Mouse (Mus musculus): ENCODE data around the gene Cdk2.

DNA sequence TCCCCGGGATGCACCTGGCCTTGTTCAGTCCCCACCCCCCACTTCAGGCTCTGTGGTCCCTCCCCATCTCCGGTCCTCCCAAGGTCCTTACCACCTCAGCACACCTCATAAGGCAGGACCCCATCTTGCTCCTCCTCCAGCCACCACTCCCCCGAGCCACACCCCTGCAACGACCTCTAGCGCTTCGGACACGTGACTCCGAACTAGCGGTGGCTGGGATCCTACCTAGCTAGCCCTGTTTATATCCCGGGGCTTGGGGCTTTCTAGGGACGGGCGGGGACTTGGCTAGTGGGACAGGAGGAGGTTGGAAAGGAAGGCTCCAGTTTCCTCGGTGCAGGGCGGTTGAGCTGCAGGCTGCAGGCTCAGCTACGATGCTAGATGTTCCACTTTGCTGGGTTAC is 32.6 kb upstream of the Cdk2 start:
- TF ChIP-seq CTCF (IDR thresholded peaks at IDR 0.05; ENCODE audit: control insufficient read depth, insufficient read depth, insufficient read length), result no peak
- no peak for TF ChIP-seq CEBPB (IDR thresholded peaks at IDR 0.05; ENCODE audit: low read depth)
- no peak for TF ChIP-seq MYOD1 (IDR thresholded peaks at IDR 0.05; ENCODE audit: control insufficient read depth, insufficient read length, low read depth)
- no peak for TF ChIP-seq MAX (IDR thresholded peaks at IDR 0.05)
- TF ChIP-seq MYOG (IDR thresholded peaks at IDR 0.05; ENCODE audit: control insufficient read depth, extremely low read depth, insufficient read length), result no peak

Data from C2C12 (cell line).